Mouse (Mus musculus): ENCODE measurements around the gene Cwc25. TPM values are rescaled to one million over a fixed set of nuclear protein-coding genes. Genes with fewer than 3 reads are reported as not detected.
"Not testable (repeated sequence)": the region's sequence is repeated elsewhere in the genome, so short reads cannot be mapped to it uniquely, and the experiment has no call there.

Gene Cwc25
- polyA plus RNA-seq, 1 experiment: 8.7 TPM

- peaks cover 81% of the 10 kb centered on the region for H3K36me3 ChIP-seq (ENCODE audit: control insufficient read depth, insufficient read depth)
- TF ChIP-seq USF1 (IDR thresholded peaks at IDR 0.05; ENCODE audit: low read depth) (no peak), MAX (IDR thresholded peaks at IDR 0.05) (no peak), FOSL1 (IDR thresholded peaks at IDR 0.05; ENCODE audit: insufficient read depth, low read length, poor library complexity, severe bottlenecking) (no peak)
- H3K79me2 ChIP-seq (ENCODE audit: control insufficient read depth, insufficient read depth): peaks cover 14% of the 10 kb centered on the region
- H3K27me3 ChIP-seq (ENCODE audit: control insufficient read depth, insufficient read depth, insufficient read length): no peaks in the 10 kb centered on the region
- H3K79me3 ChIP-seq (ENCODE audit: low read depth): no peaks in the 10 kb centered on the region
- no peak overlapping the region for H3ac ChIP-seq (ENCODE audit: control insufficient read depth, insufficient read length, low read depth)
- no peak overlapping the region for H3K4me3 ChIP-seq (ENCODE audit: insufficient read depth, poor library complexity, severe bottlenecking)
Observed at GRCm38 (mm10) chr11:97713896-97714295, 52.5 kb downstream of the Cwc25 start.

DNA sequence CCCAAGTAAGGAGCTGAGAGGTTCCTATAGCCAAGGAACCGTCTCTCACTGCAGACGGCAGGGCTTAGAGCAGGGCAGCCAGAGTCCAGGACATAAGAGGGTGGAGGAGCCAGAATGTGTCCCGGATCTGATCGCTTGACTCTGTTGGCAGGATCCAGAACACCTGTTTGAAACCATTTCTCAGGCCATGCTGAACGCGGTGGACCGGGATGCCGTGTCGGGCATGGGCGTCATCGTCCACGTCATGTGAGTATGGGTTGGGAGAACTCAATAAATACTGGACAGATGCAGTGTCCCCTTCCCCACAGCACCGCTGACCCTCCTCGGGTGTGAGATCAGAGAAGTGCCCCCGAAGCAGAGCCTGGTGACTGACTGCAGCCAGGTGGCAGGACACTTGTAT lies 54.1 kb downstream of the Cwc25 start:
- TF ChIP-seq MYOD1 (IDR thresholded peaks at IDR 0.05; ENCODE audit: control insufficient read depth, insufficient read length, low read depth) (no peak), CTCF (IDR thresholded peaks at IDR 0.05; ENCODE audit: control insufficient read depth, insufficient read depth, insufficient read length) (no peak), MAX (IDR thresholded peaks at IDR 0.05) (no peak)
- Histone ChIP-seq H3ac (ENCODE audit: control insufficient read depth, insufficient read length, low read depth) (no peak overlapping the region), H3K27me3 (ENCODE audit: control insufficient read depth, insufficient read depth, insufficient read length) (no peaks in the 10 kb centered on the region), H3K79me2 (ENCODE audit: control insufficient read depth, insufficient read depth) (peaks cover 30% of the 10 kb centered on the region), H3K79me3 (ENCODE audit: low read depth) (peaks cover 5% of the 10 kb centered on the region), H3K4me3 (ENCODE audit: insufficient read depth, poor library complexity, severe bottlenecking) (no peak overlapping the region), H3K36me3 (ENCODE audit: control insufficient read depth, insufficient read depth) (peaks cover 82% of the 10 kb centered on the region)

- Histone ChIP-seq H3ac (ENCODE audit: control insufficient read depth, insufficient read length, low read depth) (no peak overlapping the region), H3K79me3 (ENCODE audit: low read depth) (peaks cover 13% of the 10 kb centered on the region), H3K27me3 (ENCODE audit: control insufficient read depth, insufficient read depth, insufficient read length) (no peaks in the 10 kb centered on the region), H3K4me3 (ENCODE audit: insufficient read depth, poor library complexity, severe bottlenecking) (no peak overlapping the region), H3K36me3 (ENCODE audit: control insufficient read depth, insufficient read depth) (peaks cover 86% of the 10 kb centered on the region), H3K79me2 (ENCODE audit: control insufficient read depth, insufficient read depth) (peaks cover 39% of the 10 kb centered on the region)
- TF ChIP-seq MYOG (IDR thresholded peaks at IDR 0.05; ENCODE audit: control insufficient read depth, extremely low read depth, insufficient read length): no peak
Observed at GRCm38 (mm10) chr11:97711200-97711900, 55.0 kb downstream of the Cwc25 start.

GRCm38 (mm10) chr11:97710067-97710466 lies 56.3 kb downstream of the Cwc25 start:
- H3K27me3 ChIP-seq (ENCODE audit: control insufficient read depth, insufficient read depth, insufficient read length); H3ac ChIP-seq (ENCODE audit: control insufficient read depth, insufficient read length, low read depth); H3K4me3 ChIP-seq (ENCODE audit: insufficient read depth, poor library complexity, severe bottlenecking): not testable (repeated sequence)
- peaks cover 52% of the 10 kb centered on the region for H3K79me2 ChIP-seq (ENCODE audit: control insufficient read depth, insufficient read depth)
- H3K79me3 ChIP-seq (ENCODE audit: low read depth): peaks cover 25% of the 10 kb centered on the region
- peaks cover 93% of the 10 kb centered on the region for H3K36me3 ChIP-seq (ENCODE audit: control insufficient read depth, insufficient read depth)

GRCm38 (mm10) chr11:97703039-97703826 lies 63.1 kb downstream of the Cwc25 start, which contains the start of gene Psmb3:
Psmb3 (plus strand) TSS chr11:97703399.
- H3K4me3 ChIP-seq (ENCODE audit: insufficient read depth, poor library complexity, severe bottlenecking): peak within 1 kb of the TSS; percentile 97
- no peaks in the 10 kb centered on the region for H3K27me3 ChIP-seq (ENCODE audit: control insufficient read depth, insufficient read depth, insufficient read length)
- TF ChIP-seq FOSL1 (IDR thresholded peaks at IDR 0.05; ENCODE audit: insufficient read depth, low read length, poor library complexity, severe bottlenecking) (no peak), USF1 (IDR thresholded peaks at IDR 0.05; ENCODE audit: low read depth) (peak; percentile 94), MAX (IDR thresholded peaks at IDR 0.05) (peak; percentile 98)
- H3ac ChIP-seq (ENCODE audit: control insufficient read depth, insufficient read length, low read depth): peak within 1 kb of the TSS; percentile 98
- H3K79me2 ChIP-seq (ENCODE audit: control insufficient read depth, insufficient read depth): peaks cover 62% of the 10 kb centered on the region
- peaks cover 50% of the 10 kb centered on the region for H3K79me3 ChIP-seq (ENCODE audit: low read depth)
- peaks cover 42% of the 10 kb centered on the region for H3K36me3 ChIP-seq (ENCODE audit: control insufficient read depth, insufficient read depth)

- no peaks in the 10 kb centered on the region for H3K27me3 ChIP-seq (ENCODE audit: control insufficient read depth, insufficient read depth, insufficient read length)
- TF ChIP-seq CEBPB (IDR thresholded peaks at IDR 0.05; ENCODE audit: low read depth) (peak; percentile 96), USF1 (IDR thresholded peaks at IDR 0.05; ENCODE audit: low read depth) (no peak), MYOG (IDR thresholded peaks at IDR 0.05; ENCODE audit: control insufficient read depth, extremely low read depth, insufficient read length) (no peak)
- H3K36me3 ChIP-seq (ENCODE audit: control insufficient read depth, insufficient read depth): peaks cover 33% of the 10 kb centered on the region
- H3K4me3 ChIP-seq (ENCODE audit: insufficient read depth, poor library complexity, severe bottlenecking): peak overlapping the region; percentile 97
- H3ac ChIP-seq (ENCODE audit: control insufficient read depth, insufficient read length, low read depth): peak overlapping the region; percentile 85
- H3K79me2 ChIP-seq (ENCODE audit: control insufficient read depth, insufficient read depth): peaks cover 62% of the 10 kb centered on the region
- H3K79me3 ChIP-seq (ENCODE audit: low read depth): peaks cover 54% of the 10 kb centered on the region
Observed at GRCm38 (mm10) chr11:97702393-97702745, 64.0 kb downstream of the Cwc25 start.

Measured in C2C12 (cell line).